Mouse (Mus musculus) heart, embryonic 14.5 days (tissue): ENCODE data around the gene Hist2h2aa1. TPM values are rescaled to one million over a fixed set of nuclear protein-coding genes. Genes with fewer than 3 reads are reported as not detected.
"Not testable (repeated sequence)": the region's sequence is repeated elsewhere in the genome, so short reads cannot be mapped to it uniquely, and the experiment has no call there.

ENCODE experiments used
- ATAC-seq: fragments of 200-750 bp; cut with Nextera tagmentation; 2 replicates; pipeline ENCODE4 v1.8.0; 2017; ENCODE audit warnings: low read depth, moderate TSS enrichment; ENCODE audit not compliant: insufficient number of reproducible peaks, insufficient read depth, low FRiP score
- H3K27ac ChIP-seq, 2 experiments: fragments of 200-500 bp in 1 of 2; fragments of 300-500 bp in 1 of 2; sonication (generic) in 1 of 2; replicated peaks in 1 of 2; 2 replicates each; pipeline ENCODE4 v1.5.1; 2012 to 2014; ENCODE audit warnings: low read depth in 2 of 2, low read length in 2 of 2, control low read depth in 1 of 2, mild to moderate bottlenecking in 1 of 2, mixed read lengths in 1 of 2; ENCODE audit not compliant: control insufficient read depth in 1 of 2, insufficient read depth in 1 of 2
- H3K27me3 ChIP-seq: fragments of 300-500 bp; sonication (generic); 2 replicates; pipeline ENCODE4 v1.6.1; 2014; ENCODE audit warnings: mild to moderate bottlenecking, low read length, control low read depth; ENCODE audit not compliant: control insufficient read depth, insufficient read depth
- H3K36me3 ChIP-seq: fragments of 300-500 bp; sonication (generic); 2 replicates; pipeline ENCODE4 v1.6.1; 2014; ENCODE audit warnings: mild to moderate bottlenecking, control low read depth, low read length, mixed read lengths; ENCODE audit not compliant: control insufficient read depth, insufficient read depth
- H3K4me1 ChIP-seq, 2 experiments: fragments of 200-500 bp in 1 of 2; fragments of 300-500 bp in 1 of 2; sonication (generic) in 1 of 2; 2 replicates each; pipeline ENCODE4 v1.6.1; 2012 to 2014; ENCODE audit warnings: low read length in 2 of 2, control low read depth in 1 of 2, mixed read lengths in 1 of 2; ENCODE audit not compliant: control insufficient read depth in 2 of 2, insufficient read depth in 2 of 2
- H3K4me2 ChIP-seq: fragments of 300-500 bp; sonication (generic); 2 replicates; pipeline ENCODE4 v1.6.1; 2014; ENCODE audit warnings: mild to moderate bottlenecking, low read length
- H3K4me3 ChIP-seq, 2 experiments: fragments of 200-500 bp in 1 of 2; fragments of 300-500 bp in 1 of 2; sonication (generic) in 1 of 2; 2 replicates each; pipeline ENCODE4 v1.5.1; 2012 to 2014; ENCODE audit warnings: low read length in 2 of 2, mild to moderate bottlenecking in 2 of 2, control low read depth in 1 of 2, low read depth in 1 of 2, moderate library complexity in 1 of 2; ENCODE audit not compliant: control insufficient read depth in 1 of 2, insufficient read depth in 1 of 2
- H3K9ac ChIP-seq: fragments of 300-500 bp; sonication (generic); 2 replicates; pipeline ENCODE4 v1.6.1; 2014; ENCODE audit warnings: mild to moderate bottlenecking, low read length
- H3K9me3 ChIP-seq: fragments of 300-500 bp; sonication (generic); 2 replicates; pipeline ENCODE4 v1.6.1; 2016; ENCODE audit warnings: low read length, control low read depth; ENCODE audit not compliant: control insufficient read depth
- WGBS: fragments of 180-500 bp; shearing (Covaris S2); extraction: QIAGEN DNeasy Blood & Tissue Kit; methylation state at CpG from one replicate; pipeline ENCODE4 v1.1.7; 2014; 5-methylcytosine and 5-hydroxymethylcytosine counted together
- polyA plus RNA-seq: library from polyadenylated mRNA; unstranded; fragments of >200 nt; fragmentation: Nextera tagmentation; extraction: Ambion mirVana; gene quantifications from 2 replicates; pipeline ENCODE4 v1.2.1, GENCODE M21; 2014

Hist2h2aa1 gene
- polyA plus RNA-seq, 1 experiment from 2014 or later, result 26.3 TPM

DNA sequence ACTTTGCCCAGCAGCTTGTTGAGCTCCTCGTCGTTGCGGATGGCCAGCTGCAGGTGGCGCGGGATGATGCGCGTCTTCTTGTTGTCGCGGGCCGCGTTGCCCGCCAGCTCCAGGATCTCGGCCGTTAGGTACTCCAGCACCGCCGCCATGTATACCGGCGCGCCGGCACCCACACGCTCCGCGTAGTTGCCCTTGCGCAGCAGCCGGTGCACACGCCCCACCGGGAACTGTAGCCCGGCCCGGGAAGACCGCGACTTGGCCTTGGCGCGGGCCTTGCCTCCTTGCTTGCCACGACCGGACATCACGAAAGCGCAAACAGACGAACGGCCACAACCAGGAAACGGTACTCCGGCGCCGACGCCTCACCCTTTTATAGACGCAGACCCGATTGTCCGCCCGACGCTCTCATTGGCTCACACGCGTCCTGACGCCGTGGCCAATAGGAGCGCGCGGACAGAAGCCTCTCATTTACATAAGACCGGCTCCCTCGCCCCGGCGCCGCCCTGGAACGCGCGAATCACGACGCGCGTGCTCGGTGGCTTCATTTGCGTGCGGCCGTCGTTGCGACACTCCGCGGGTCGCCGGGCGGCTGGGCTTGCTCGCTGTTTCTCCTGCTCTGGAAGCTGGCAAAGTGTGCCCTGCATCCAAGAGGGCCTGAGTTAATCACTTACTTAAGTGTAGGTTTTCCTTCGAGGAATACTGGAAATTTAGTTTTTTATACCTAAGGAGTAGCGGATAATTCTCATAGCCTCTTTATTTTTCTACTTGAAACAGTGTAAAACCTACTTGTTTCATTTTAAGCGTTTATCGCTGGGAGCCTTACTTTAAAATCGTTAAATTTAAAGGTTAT is 5.1 kb upstream of the Hist2h2aa1 start, which contains the start of gene Hist2h2aa2:
TSS of gene Hist2h2aa2 (minus strand) at position 328 of the 850 bp plus-strand sequence.
- Histone ChIP-seq H3K4me1 (peaks cover 10 to 31% of the 10 kb centered on the region in 2 experiments), H3K27ac (peak within 1 kb of the TSS; percentile 77 to 91), H3K4me2 (peak within 1 kb of the TSS; percentile 57), H3K9ac (peak within 1 kb of the TSS; percentile 65), H3K4me3 (peak within 1 kb of the TSS; percentile 29 to 51)
- not testable (repeated sequence) for H3K36me3 ChIP-seq, H3K9me3 ChIP-seq, H3K27me3 ChIP-seq
- 6% methylated on average over 19 of the region's 85 CpGs for WGBS
- ATAC-seq, result peak; percentile 82

DNA sequence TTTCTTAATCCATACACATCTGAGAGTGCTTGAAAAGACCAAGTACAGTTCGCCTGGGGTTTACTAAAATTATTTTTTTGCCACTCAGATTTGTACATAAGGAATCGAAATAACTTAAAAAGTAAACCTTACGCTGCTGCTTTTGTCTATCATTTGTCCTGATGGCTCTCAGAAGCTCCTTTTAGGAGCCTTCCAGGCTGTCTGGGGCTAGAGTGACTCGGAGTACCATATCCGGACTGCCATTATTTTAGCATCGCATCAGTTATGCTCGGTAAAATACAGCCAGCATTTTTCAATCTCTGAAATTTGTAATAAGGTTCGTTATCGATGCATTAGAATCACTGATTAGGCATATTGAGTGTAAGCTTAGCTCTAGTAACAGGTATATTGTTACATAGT is 4.5 kb upstream of the Hist2h2aa1 start:
- H3K9me3 ChIP-seq, result no peaks in the 10 kb centered on the region
- H3K27me3 ChIP-seq, result no peaks in the 10 kb centered on the region
- peak overlapping the region; percentile 57 for H3K4me2 ChIP-seq
- no peaks in the 10 kb centered on the region for H3K36me3 ChIP-seq
- H3K9ac ChIP-seq, result peak overlapping the region; percentile 65
- no peak for ATAC-seq
- H3K27ac ChIP-seq, result peak overlapping the region; percentile 67 to 77
- WGBS, result 82% methylated on average over 9 of the region's 9 CpGs
- H3K4me1 ChIP-seq, result peaks cover 10 to 31% of the 10 kb centered on the region in 2 experiments
- H3K4me3 ChIP-seq, result peak overlapping the region in 1 of 2 experiments; percentile 8; a peak in 2 of 4 replicates

DNA sequence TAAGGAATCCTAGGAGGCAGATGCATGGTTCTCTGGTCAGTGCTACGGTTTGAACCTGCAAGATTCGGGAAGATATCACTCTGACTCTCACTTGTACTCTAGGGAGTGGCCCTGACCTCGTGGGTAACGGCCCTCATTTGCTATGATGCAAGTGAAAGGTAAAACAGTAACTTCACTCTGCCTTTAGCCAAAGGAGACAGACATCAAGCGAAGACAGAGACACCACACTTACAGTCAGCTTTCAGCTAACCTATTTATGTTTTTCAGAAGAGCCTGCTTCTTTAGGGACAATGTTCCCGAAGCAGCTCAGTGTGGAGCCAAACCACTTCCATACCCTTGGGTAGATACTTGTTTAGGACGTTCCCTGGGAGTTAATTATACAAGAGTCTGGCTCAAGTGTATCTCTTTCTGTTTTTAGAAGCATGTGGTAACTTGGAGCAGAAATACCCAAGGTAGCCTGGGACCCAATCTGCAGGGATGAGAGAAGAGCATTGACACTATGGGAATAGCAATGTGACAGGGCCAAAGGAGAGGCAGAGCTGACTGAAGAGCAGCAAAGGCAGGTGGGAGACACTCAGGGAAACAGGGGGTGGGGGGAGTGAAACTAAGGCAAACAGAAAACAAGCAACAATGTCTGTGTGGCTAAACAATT is 1.2 kb upstream of the Hist2h2aa1 start:
- WGBS, result 74% methylated on average over 7 of the region's 7 CpGs
- Histone ChIP-seq H3K4me1 (peaks cover 6 to 33% of the 10 kb centered on the region in 2 experiments), H3K27ac (peak overlapping the region; percentile 76 to 98), H3K4me3 (no peak overlapping the region), H3K27me3 (no peaks in the 10 kb centered on the region), H3K9me3 (no peaks in the 10 kb centered on the region), H3K36me3 (no peaks in the 10 kb centered on the region), H3K4me2 (peak overlapping the region; percentile 74), H3K9ac (peak overlapping the region; percentile 91)
- ATAC-seq, result no peak

DNA sequence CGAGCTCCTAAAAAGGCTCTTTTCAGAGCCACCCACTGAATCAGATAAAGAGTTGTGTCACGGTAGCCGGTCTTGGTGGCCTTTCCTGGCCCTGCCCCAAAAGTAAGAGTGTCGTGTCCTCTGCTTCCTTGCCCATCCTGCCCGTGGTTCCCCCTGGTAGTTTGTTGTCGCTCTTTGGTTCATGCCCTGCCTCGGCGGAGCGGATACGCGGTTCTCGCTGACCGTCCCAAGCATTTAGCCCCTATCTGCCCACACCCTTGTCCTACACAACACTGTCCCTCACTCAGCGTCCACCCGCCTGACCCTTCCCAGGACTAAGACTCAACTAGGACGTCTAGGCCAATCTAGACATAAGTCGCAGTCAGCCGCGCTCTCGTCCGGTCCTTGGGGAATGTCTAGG is 721 bp downstream of the Hist2h2aa1 start:
- Histone ChIP-seq H3K9ac (peak overlapping the region; percentile 67; the same call in 1 of the 2 replicates), H3K4me3 (peak overlapping the region; percentile 28 to 49), H3K4me1 (peaks cover 6 to 36% of the 10 kb centered on the region in 2 experiments), H3K4me2 (peak overlapping the region; percentile 35; the same call in 1 of the 2 replicates), H3K27ac (peak overlapping the region; percentile 65 to 85; a peak in 2 of 4 replicates)
- not testable (repeated sequence) for H3K27me3 ChIP-seq, H3K9me3 ChIP-seq, H3K36me3 ChIP-seq, ATAC-seq
- 0% methylated on average over 10 of the region's 21 CpGs for WGBS

DNA sequence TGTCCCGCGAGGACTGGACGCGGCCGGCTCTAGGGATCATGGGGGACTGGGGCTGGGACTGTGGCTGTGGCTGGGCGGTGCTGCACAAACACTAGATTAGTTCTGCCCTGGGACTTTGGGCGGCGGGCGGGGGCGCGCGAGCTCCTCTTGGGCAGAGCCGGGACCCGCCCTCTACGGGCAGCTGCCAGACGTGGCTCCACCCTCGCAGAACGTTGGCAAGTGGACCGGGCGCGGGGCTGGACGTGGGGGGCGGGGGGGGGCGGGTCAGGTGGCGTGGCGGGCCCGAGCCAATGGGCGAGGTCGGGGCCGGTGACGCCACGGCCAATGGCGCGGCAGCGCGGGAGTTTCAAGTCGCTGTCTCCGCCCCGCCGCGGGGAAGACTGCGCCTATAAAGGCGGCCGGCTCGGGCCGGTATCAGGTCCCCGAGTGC is 1.1 kb downstream of the Hist2h2aa1 start, which contains the start of gene Hist2h3c1:
TSS of gene Hist2h3c1 (plus strand) at position 259 of the 430 bp plus-strand sequence.
- H3K27ac ChIP-seq, result peak within 1 kb of the TSS; percentile 65 to 85
- H3K4me2 ChIP-seq, result peak within 1 kb of the TSS; percentile 72
- not testable (repeated sequence) for H3K36me3 ChIP-seq, H3K9me3 ChIP-seq, H3K27me3 ChIP-seq
- 0% methylated on average over 2 of the region's 47 CpGs for WGBS
- peak within 1 kb of the TSS; percentile 74 for H3K9ac ChIP-seq
- peak within 1 kb of the TSS; percentile 43 to 49 for H3K4me3 ChIP-seq
- peaks cover 6 to 36% of the 10 kb centered on the region in 2 experiments for H3K4me1 ChIP-seq
- ATAC-seq, result peak; percentile 92

DNA sequence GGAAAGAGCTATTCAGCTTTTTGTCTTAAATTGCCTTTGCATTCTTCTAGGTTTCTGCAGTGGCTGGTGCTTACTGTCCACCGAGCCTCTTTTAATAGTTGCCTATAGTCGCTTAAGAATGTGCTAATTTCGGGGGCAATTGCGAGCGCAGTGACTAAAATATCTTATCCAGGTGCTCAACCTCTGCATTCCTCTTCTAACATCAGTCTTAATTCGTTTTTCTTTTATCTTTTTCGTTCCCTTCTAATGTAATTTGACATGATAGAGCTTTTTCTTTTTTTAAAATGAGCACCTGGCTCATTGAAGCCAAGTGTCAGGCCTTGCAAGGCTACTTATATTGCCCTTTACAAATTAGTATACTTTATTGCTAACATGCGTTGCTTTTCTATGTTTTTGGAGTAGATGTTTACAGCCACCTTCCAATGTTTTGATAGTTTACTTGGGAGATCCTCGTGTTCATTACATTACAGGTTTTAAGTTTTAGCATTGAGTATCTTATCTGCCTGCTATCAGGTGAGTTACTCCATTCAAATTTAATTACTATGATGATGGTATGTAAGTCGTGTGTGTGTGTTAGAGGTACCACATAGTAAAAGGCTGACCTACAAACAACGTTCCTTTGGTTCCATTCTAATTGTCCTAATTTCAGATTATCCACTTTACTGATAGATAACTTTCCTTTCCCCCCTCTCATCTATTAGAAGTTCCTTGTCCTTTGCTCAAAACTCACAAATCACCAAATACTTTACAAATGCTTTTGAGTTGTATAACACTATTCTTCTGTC is 2.3 kb downstream of the Hist2h2aa1 start:
- Histone ChIP-seq H3K9me3 (no peaks in the 10 kb centered on the region), H3K4me1 (peaks cover 6 to 36% of the 10 kb centered on the region in 2 experiments), H3K27me3 (no peaks in the 10 kb centered on the region), H3K36me3 (no peaks in the 10 kb centered on the region), H3K4me3 (peak overlapping the region; percentile 43 to 48), H3K27ac (peak overlapping the region; percentile 62 to 65), H3K4me2 (peak overlapping the region; percentile 72), H3K9ac (peak overlapping the region; percentile 74)
- 5% methylated on average over 11 of the region's 11 CpGs for WGBS
- ATAC-seq, result no peak
